Mouse (Mus musculus) heart, postnatal 25 days (tissue): ENCODE results near the gene Htr1a. TPM values are rescaled to one million over a fixed set of nuclear protein-coding genes. Genes with fewer than 3 reads are reported as not detected.

Experiments used
- DNase-seq: peaks from one replicate; pipeline ENCODE4 v3.0.0; 2022; ENCODE audit warnings: low spot score
- intact Hi-C: fragments of 180-260 bp; cut with DNase I; formaldehyde crosslinking; loops from one replicate; pipeline ENCODE4 v1.15.1; 2025
- total RNA-seq, 2 experiments: library from RNA; stranded (reverse); gene quantifications; 2 replicates each; pipeline ENCODE4 v1.2.3; 2021

The Htr1a gene
- not detected for total RNA-seq

- no peak for DNase-seq
- intact Hi-C loops: loop anchor here (10.0 kb wide), 1 partner anchor 1471 kb away; no protein-coding TSS in a partner anchor
These were observed at the start of gene Htr1a for GRCm38 (mm10) chr13:105443339-105443738. Gene Htr1a, plus strand, starts transcription at chr13:105443639.

DNA sequence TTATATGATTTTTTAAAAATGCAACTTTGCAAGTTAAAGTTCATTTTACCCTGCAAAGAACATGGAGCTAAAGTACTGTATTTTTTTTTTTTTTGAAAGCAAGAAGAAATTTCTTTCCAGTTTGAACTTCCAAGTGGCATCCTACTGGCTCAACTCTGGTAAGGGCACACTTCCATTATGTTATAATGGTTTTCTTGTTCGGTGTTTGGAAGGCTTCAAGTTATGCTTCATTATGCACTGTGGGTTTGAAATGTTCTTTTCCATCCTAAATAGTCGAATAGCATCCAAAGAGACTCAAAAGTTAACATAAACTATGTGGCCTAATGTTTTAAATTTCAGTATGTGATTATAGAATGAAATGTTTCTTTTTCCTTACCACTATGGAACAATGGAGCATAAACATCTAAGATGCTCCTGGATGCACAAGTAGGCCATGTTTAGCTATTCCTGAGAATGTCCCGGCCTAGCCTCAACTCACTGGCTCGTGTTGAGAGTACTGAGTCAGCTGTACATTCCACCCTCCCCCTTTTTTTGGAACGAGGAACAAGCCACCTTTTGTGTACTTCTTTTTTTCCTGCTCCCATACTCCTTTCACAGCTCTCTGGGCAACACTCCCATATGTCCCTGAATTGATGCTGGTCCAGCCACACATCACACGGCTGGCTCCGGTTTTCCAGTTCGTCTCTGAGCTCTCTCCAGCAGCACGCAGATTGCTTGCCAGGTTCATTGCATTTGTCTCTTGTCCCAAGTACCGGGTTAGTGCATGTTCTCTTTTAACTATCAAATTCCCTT, 31.7 kb upstream of the Htr1a start:
- intact Hi-C loops: no loop called here

DNA sequence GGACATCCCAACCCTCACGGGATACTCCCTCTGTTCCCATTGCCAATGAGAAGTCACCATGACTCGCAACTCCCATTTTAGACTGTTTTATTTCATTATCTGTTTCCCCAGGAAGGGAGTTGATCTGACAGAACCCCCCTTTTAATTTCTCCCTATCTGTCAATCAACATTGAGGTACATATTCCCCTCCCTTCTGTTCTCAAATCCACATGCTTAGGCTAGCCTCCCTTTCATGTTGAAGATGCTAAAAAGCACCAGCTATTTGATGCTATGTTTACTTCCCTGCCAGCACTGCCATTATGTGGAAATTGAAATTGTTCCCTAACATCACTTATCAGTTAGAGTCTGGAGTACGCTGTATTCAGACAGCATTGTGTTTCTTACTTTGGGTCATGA, 31.1 kb upstream of the Htr1a start:
- DNase-seq: no peak
- intact Hi-C loops: no loop called here

More for the DNA sequence above, 31.7 kb upstream of the Htr1a start:
- no peak for DNase-seq

GRCm38 (mm10) chr13:105433141-105433540, 10.3 kb upstream of the Htr1a start:
- intact Hi-C loops: no loop called here
- no peak for DNase-seq

GRCm38 (mm10) chr13:105433630-105434029, 9.8 kb upstream of the Htr1a start:
- no peak for DNase-seq
- intact Hi-C loops: no loop called here

- intact Hi-C loops: loop anchor here (10.0 kb wide), 1 partner anchor 1472 kb away; no protein-coding TSS in a partner anchor
- DNase-seq: no peak
These were observed 863 bp upstream of the Htr1a start for GRCm38 (mm10) chr13:105442576-105442975.

DNA sequence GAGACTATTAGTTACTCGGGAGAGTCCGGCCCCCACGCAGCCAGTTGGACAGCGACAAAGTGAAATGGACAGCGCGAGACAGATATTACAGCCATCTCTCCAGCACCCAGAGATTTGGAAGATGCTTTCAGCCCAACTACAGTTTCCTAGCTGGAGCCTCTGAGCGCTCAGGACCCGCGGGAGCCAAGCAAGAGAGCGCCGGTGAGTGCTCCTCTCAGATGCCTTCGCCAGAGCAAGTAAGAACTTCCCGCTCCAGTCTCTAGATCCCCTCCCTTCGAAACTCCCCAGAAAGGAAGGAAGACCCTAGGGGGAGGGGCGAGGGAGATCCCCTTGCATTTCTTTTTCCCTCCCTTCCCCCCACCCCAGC, 415 bp downstream of the Htr1a start:
- intact Hi-C loops: loop anchor here (10.0 kb wide), 1 partner anchor 1471 kb away; no protein-coding TSS in a partner anchor
- no peak for DNase-seq

DNA sequence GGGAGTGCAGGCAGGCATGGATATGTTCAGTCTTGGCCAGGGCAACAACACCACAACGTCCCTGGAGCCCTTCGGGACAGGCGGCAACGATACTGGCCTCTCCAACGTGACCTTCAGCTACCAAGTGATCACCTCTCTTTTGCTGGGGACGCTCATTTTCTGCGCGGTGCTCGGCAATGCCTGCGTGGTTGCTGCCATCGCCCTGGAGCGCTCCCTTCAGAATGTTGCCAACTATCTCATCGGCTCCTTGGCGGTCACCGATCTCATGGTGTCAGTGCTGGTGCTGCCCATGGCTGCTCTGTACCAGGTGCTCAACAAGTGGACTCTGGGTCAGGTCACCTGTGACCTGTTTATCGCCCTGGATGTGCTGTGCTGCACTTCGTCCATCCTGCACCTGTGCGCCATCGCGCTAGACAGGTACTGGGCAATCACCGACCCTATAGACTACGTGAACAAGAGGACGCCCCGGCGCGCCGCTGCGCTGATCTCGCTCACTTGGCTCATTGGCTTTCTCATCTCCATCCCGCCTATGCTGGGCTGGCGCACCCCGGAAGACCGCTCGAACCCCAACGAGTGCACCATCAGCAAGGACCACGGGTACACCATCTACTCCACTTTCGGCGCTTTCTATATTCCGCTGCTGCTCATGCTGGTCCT, 927 bp downstream of the Htr1a start:
- intact Hi-C loops: loop anchor here (10.0 kb wide), 1 partner anchor 1470 kb away; no protein-coding TSS in a partner anchor
- DNase-seq: no peak

DNA sequence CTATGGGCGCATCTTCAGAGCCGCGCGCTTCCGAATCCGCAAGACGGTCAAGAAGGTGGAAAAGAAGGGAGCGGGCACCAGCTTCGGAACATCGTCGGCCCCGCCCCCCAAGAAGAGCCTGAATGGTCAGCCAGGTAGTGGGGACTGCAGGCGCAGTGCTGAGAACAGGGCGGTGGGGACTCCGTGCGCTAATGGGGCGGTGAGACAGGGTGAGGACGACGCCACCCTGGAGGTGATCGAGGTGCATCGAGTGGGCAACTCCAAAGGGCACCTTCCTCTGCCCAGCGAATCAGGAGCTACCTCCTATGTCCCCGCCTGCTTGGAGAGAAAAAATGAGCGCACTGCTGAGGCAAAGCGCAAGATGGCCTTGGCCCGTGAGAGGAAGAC, 1.4 kb downstream of the Htr1a start:
- intact Hi-C loops: loop anchor here (10.0 kb wide), 1 partner anchor 1470 kb away; no protein-coding TSS in a partner anchor
- DNase-seq: no peak

- no peak for DNase-seq
- intact Hi-C loops: loop anchor here (10.0 kb wide), 1 partner anchor 1469 kb away; no protein-coding TSS in a partner anchor
These were observed 2.8 kb downstream of the Htr1a start for GRCm38 (mm10) chr13:105446239-105446638.

GRCm38 (mm10) chr13:105447695-105448094, 4.3 kb downstream of the Htr1a start:
- DNase-seq: no peak
- intact Hi-C loops: loop anchor here (10.0 kb wide), 1 partner anchor 1467 kb away; no protein-coding TSS in a partner anchor

DNA sequence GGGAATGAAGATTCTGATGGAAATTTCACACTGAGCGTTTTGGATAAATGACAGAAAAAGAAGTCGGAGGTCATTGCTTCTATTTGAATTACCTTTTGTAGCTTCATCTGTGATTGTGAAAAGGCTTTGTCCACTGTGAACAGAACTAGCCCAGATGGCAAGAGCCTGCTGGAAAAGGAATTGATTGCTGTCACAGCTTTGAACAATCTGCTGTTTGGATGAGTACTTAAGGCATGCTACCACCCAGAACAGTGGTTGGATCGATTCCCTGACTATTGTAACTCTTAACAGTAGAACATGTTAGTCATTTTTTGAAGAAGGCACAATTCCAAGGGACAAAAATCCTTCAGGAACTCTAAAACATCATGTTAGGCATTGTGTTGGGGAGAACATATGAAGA, 8.1 kb downstream of the Htr1a start:
- intact Hi-C loops: no loop called here
- no peak for DNase-seq

Other genes with a start within 250 kb of the Htr1a start
- gene Rnf180, start 148.8 kb upstream of the Htr1a start, total RNA-seq: under 1 TPM; 0.61 to 0.81 TPM